Mouse (Mus musculus): Measurements from ENCODE around the gene Rp9. TPM values are rescaled to one million over a fixed set of nuclear protein-coding genes. Genes with fewer than 3 reads are reported as not detected.
"Not testable (repeated sequence)": the region's sequence is repeated elsewhere in the genome, so short reads cannot be mapped to it uniquely, and the experiment has no call there.

Gene Rp9
- total RNA-seq, 2 experiments from 2014 or later: 31.6 to 35.5 TPM

GRCm38 (mm10) chr9:22423507-22423906, 46.0 kb downstream of the Rp9 start:
- no peak for DNase-seq (ENCODE audit: low spot score in 2 of 2)

DNA sequence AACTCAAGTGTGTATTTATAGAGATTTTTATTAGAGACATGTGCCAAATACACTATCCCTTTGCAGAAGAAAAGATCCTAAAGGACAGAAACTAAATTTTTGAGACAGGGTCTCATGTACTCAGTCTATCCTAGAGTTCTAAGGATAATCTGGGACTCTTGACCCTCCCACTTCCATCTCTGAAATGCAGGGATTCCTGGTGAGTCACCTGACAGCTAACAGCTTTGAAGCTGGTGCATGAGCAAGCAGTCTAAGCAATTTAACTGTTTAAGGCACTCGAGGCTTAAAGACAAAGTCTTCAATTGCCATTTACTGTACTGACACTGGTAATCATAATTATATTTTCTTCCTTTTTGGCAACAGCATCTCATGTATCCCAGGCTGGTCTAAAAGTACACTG, 47.0 kb downstream of the Rp9 start:
- DNase-seq (ENCODE audit: low spot score in 2 of 2): no peak

- DNase-seq (ENCODE audit: low spot score in 2 of 2): no peak
These were observed 49.1 kb downstream of the Rp9 start for GRCm38 (mm10) chr9:22420491-22420890.

- DNase-seq (ENCODE audit: low spot score in 2 of 2): no peak
These were observed 49.7 kb downstream of the Rp9 start for GRCm38 (mm10) chr9:22419877-22420276.

GRCm38 (mm10) chr9:22417547-22417946, 52.0 kb downstream of the Rp9 start:
- no peak for DNase-seq (ENCODE audit: low spot score in 2 of 2)

GRCm38 (mm10) chr9:22416187-22416586, 53.4 kb downstream of the Rp9 start:
- no peak for DNase-seq (ENCODE audit: low spot score in 2 of 2)

DNA sequence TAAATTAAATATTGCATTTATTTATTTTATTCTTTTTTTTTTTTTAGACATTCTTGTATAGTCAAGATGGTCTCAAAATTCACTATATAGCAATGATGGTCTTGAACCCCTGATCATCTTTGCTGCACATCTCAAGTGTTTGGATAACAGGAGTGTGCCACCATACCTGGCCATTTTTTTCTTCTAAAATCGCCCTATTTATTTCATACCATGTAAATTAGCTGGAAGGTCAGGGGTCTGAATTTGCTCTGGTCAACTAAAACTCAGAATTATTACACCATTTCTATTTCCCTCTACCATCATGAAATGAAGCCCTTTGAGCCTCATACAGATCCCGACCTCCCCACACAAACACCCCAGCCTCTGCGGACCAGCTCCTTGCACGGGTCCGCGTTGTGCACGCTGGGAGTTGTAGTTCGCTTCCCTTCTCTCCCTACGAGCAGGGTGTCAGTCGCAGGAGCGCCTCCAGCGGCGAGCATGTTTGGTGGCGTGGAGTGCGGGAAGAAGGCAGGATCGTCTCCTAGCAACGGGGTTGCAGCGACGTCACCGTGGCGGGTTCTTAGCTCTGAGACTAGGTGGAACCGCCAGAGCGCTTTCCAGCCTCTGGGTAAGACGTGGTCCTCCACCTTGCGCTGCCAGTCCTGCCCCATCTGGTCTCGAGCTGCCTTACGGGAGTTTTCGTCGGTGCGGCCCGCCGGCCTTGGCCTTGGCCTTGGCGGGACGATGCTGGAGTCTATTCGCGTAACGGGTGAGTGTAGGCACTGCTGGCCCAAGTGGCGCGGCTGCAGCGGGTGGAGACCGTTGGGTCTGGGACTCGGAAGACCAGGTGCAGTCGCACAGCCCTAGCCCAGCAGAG, 58.3 kb downstream of the Rp9 start, which contains the start of gene 9530077C05Rik:
TSS of gene 9530077C05Rik (plus strand) at position 512 of the 856 bp plus-strand sequence.
- peak; percentile 88 to 91 for DNase-seq (ENCODE audit: low spot score in 2 of 2)

GRCm38 (mm10) chr9:22409501-22409900, 60.0 kb downstream of the Rp9 start:
- DNase-seq (ENCODE audit: low spot score in 2 of 2): no peak

- DNase-seq (ENCODE audit: low spot score in 2 of 2): not testable (repeated sequence)
These were observed 61.2 kb downstream of the Rp9 start for GRCm38 (mm10) chr9:22408344-22408743.

- not testable (repeated sequence) for DNase-seq (ENCODE audit: low spot score in 2 of 2)
These were observed 61.9 kb downstream of the Rp9 start for GRCm38 (mm10) chr9:22407633-22408032.

GRCm38 (mm10) chr9:22405414-22405813, 64.1 kb downstream of the Rp9 start:
- no peak for DNase-seq (ENCODE audit: low spot score in 2 of 2)

- DNase-seq (ENCODE audit: low spot score in 2 of 2): not testable (repeated sequence)
These were observed 66.0 kb downstream of the Rp9 start for GRCm38 (mm10) chr9:22403501-22403900.

DNA sequence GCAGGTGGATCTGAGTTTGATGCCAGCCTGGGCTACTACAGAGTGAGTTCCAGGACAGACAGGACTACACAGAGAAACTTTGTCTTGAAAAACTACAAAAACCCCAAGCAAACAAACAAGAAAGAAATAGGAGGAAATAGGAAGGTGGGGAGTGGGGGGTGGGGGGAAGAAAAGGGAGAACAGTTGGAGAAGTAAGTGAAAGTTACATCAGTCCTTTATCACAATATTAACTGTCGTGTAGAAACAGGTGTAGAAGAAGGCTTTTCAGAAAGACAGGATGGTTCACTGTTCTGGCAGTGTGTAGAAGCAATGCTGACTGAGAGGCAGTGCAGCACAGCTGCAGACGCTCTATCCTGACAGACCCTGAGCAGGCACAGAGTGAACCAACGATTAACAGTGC, 66.6 kb downstream of the Rp9 start:
- DNase-seq (ENCODE audit: low spot score in 2 of 2): no peak

DNA sequence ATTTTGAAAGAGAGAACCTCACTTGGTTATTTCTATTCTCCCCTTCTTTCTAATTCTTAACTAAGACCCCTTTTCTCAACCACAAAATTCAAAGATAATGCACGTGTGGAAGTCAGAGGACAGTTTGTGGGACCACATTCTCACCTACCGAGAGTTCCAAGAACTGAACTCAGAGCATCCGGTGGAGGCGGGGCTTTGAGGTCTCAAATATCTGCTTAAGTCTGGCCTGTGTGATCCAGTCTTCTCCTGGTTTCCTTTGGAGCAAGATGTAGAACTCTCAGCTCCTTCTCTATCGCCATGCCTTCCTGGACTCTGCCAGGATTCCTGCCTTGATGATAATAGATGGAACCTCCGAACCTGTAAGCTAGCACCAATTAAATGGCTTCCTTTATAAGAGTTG, 67.5 kb downstream of the Rp9 start:
- DNase-seq (ENCODE audit: low spot score in 2 of 2): no peak

DNA sequence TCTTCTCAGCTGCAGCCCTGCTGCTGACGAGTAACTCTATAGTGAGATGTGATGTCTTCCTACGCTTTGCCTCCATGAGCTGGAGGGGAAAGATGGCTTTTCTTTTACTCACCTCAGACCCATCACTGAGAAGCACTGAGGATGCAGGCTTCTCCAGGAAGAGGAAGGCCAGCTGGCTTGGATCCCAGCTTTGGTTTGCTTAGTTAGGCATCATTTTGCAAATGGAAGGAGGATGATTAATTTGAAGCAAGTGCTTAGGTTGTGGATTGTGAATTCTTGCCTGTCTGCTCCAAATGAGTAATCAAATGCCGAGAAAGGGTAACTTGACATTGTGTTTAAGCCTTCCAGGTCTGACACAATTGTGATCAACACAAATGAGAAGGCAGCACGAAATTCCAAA, 70.5 kb downstream of the Rp9 start:
- DNase-seq (ENCODE audit: low spot score in 2 of 2): no peak

GRCm38 (mm10) chr9:22394725-22395124, 74.8 kb downstream of the Rp9 start:
- DNase-seq (ENCODE audit: low spot score in 2 of 2): no peak

GRCm38 (mm10) chr9:22390390-22390789, 79.2 kb downstream of the Rp9 start:
- no peak for DNase-seq (ENCODE audit: low spot score in 2 of 2)

- no peak for DNase-seq (ENCODE audit: low spot score in 2 of 2)
These were observed 79.8 kb downstream of the Rp9 start for GRCm38 (mm10) chr9:22389736-22390245.

DNA sequence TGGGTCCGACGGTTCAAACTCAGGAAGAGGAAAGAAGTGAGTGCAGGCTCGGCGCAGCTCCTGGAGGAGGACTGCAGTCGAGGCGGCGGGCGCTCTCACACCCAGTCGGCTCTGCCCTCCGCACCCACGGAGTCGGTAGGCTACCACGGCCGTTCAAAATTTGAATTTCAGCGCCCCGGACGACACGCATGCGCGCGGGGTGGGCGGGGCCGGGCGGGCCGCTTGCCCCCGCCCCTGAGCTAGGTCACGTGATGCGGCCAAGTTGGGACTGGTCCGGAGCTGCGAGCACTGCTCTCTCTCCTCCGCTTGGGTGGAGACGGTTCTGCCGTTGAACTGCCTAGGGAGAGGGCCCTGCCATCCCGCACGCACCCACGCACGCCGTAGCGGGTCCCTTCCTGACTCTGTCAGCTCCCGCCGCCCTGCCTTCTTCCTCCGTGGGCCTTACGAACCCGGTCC, 80.5 kb downstream of the Rp9 start, which contains the start of gene Anln:
TSS of gene Anln (minus strand) at position 168 of the 456 bp plus-strand sequence.
- DNase-seq (ENCODE audit: low spot score in 2 of 2): peak; percentile 89 to 92

DNA sequence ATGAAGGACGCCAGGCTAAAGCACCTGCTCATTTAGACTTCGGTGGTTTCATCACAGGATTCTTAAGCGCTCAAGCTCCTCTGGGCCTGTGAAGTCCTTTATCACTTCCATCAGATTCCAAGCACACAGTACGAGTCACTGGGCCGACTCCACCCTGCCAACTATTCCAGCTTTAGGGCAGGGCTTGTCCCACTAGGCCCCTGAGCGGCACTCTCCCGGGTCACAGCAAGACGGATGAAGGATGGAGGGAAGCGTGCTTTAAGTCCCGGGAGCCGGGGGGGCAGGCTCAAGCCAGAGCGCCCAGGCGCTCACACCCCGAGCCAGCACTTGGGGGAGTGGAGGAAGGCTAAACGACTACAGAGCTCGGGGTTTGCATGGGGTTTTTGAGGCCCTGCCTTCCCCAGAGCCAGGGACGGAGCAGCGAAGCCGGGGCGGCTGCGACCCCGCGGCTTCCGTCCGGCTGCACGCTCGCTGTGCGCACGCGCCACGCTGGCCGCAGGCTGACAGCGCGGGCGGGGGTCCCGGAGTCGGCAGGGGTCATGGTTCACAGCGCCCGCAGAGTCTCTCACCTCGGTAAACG, 81.1 kb downstream of the Rp9 start:
- no peak for DNase-seq (ENCODE audit: low spot score in 2 of 2)

GRCm38 (mm10) chr9:22387901-22388300, 81.6 kb downstream of the Rp9 start:
- DNase-seq (ENCODE audit: low spot score in 2 of 2): no peak

- no peak for DNase-seq (ENCODE audit: low spot score in 2 of 2)
These were observed 83.7 kb downstream of the Rp9 start for GRCm38 (mm10) chr9:22385890-22386289.
